Mouse (Mus musculus) heart, postnatal 0 days (tissue): ENCODE measurements around the gene Ift172. TPM values are rescaled to one million over a fixed set of nuclear protein-coding genes. Genes with fewer than 3 reads are reported as not detected.

ENCODE experiments used
- ATAC-seq: fragments of 200-750 bp; cut with Nextera tagmentation; 2 replicates; pipeline ENCODE4 v1.8.0; 2017; ENCODE audit warnings: low read depth, moderate number of reproducible peaks, moderate library complexity; ENCODE audit not compliant: insufficient read depth
- DNase-seq: peaks from one replicate; pipeline ENCODE4 v3.0.0-alpha.2; 2016; ENCODE audit warnings: low spot score
- H3K27ac ChIP-seq: fragments of 300-500 bp; sonication (generic); 2 replicates; pipeline ENCODE4 v1.5.1; 2014; ENCODE audit warnings: low read depth, mild to moderate bottlenecking
- H3K27me3 ChIP-seq: fragments of 300-500 bp; sonication (generic); 2 replicates; pipeline ENCODE4 v1.6.1; 2014; ENCODE audit warnings: low read length, mixed read lengths; ENCODE audit not compliant: control insufficient read depth, insufficient read depth
- H3K36me3 ChIP-seq: fragments of 300-500 bp; sonication (generic); replicated peaks from 2 replicates; pipeline ENCODE4 v1.6.1; 2014; ENCODE audit warnings: low read length, mixed read lengths; ENCODE audit not compliant: control insufficient read depth, insufficient read depth
- H3K4me1 ChIP-seq: fragments of 300-500 bp; sonication (generic); 2 replicates; pipeline ENCODE4 v1.6.1; 2014; ENCODE audit warnings: antibody characterized with exemption; ENCODE audit not compliant: control insufficient read depth, insufficient read depth
- H3K4me2 ChIP-seq: fragments of 300-500 bp; sonication (generic); 2 replicates; pipeline ENCODE4 v1.6.1; 2014; ENCODE audit warnings: low read depth, mild to moderate bottlenecking, low read length, moderate library complexity
- H3K4me3 ChIP-seq: fragments of 300-500 bp; sonication (generic); 2 replicates; pipeline ENCODE4 v1.5.1; 2014; ENCODE audit warnings: low read depth, low read length
- H3K9ac ChIP-seq: fragments of 300-500 bp; sonication (generic); replicated peaks from 2 replicates; pipeline ENCODE4 v1.6.1; 2014; ENCODE audit warnings: low read depth, low read length, mixed read lengths
- H3K9me3 ChIP-seq: fragments of 300-500 bp; sonication (generic); replicated peaks from 2 replicates; pipeline ENCODE4 v1.6.1; 2016; ENCODE audit warnings: low read length; ENCODE audit not compliant: control insufficient read depth
- CTCF ChIP-seq: IDR thresholded peaks from 2 replicates; pipeline ENCODE4 v1.5.1; 2016; ENCODE audit warnings: antibody characterized with exemption, control low read depth, low read depth
- EP300 ChIP-seq: IDR thresholded peaks from 2 replicates; pipeline ENCODE4 v1.6.1; 2016; ENCODE audit warnings: antibody characterized with exemption, low read depth
- WGBS: fragments of 180-500 bp; shearing (Covaris S2); extraction: QIAGEN DNeasy Blood & Tissue Kit; methylation state at CpG from one replicate; pipeline ENCODE4 v1.1.7; 2014; 5-methylcytosine and 5-hydroxymethylcytosine counted together
- polyA plus RNA-seq: library from polyadenylated mRNA; unstranded; fragments of >200 nt; fragmentation: Nextera tagmentation; extraction: Ambion mirVana; gene quantifications from 2 replicates; pipeline ENCODE4 v1.2.1, GENCODE M21; 2015
- total RNA-seq: library from RNA; depleted of rRNA; stranded (reverse); fragments of >200 nt; gene quantifications from 2 replicates; pipeline ENCODE4 v1.2.3, GENCODE M21; 2014; ENCODE audit warnings: low replicate concordance

Ift172 gene
- total and polyA plus RNA-seq, 2 experiments from 2014 or later: 14.6 to 30.3 TPM

DNA sequence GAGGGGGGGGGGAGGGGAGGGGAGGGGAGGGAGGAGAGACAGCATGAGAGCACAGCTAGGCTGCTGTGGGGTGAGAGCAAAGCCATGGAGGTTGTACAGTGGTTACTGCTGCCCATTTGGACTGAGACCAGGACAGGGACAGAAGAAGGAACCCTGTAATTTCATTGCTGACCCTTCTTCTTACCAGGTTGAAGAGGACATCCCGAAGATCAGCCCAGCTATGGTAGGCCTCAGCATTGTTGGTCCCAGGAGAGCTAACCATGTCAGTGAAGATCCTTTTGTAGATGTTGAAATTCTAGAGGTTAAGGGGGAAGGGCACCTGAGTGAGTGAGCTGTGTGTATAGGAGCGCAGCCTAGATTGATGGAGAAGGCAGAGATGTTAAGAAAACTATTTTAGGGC lies 35.5 kb downstream of the Ift172 start:
- H3K9ac ChIP-seq: no peak overlapping the region
- H3K27ac ChIP-seq: no peak overlapping the region
- ATAC-seq (no peak), DNase-seq (no peak)
- H3K4me2 ChIP-seq: no peak overlapping the region
- peaks cover 46% of the 10 kb centered on the region for H3K36me3 ChIP-seq
- H3K4me1 ChIP-seq: peaks cover 11% of the 10 kb centered on the region; the same call in 1 of the 2 replicates
- H3K27me3 ChIP-seq: no peaks in the 10 kb centered on the region
- H3K9me3 ChIP-seq: no peaks in the 10 kb centered on the region
- no peak for TF ChIP-seq EP300
- no peak for TF ChIP-seq CTCF
- WGBS: 94% methylated on average over 2 of the region's 2 CpGs
- H3K4me3 ChIP-seq: no peak overlapping the region

GRCm38 (mm10) chr5:31254901-31255300 lies 36.0 kb downstream of the Ift172 start:
- Histone ChIP-seq H3K9me3 (no peaks in the 10 kb centered on the region), H3K27me3 (no peaks in the 10 kb centered on the region), H3K9ac (no peak overlapping the region), H3K36me3 (peaks cover 46% of the 10 kb centered on the region), H3K4me1 (peaks cover 11% of the 10 kb centered on the region; the same call in 1 of the 2 replicates), H3K27ac (peak overlapping the region; percentile 52; the same call in 1 of the 2 replicates), H3K4me2 (no peak overlapping the region), H3K4me3 (no peak overlapping the region)
- ATAC-seq (no peak), DNase-seq (no peak)
- WGBS: 84% methylated on average over 8 of the region's 8 CpGs
- TF ChIP-seq CTCF (no peak), EP300 (no peak)

DNA sequence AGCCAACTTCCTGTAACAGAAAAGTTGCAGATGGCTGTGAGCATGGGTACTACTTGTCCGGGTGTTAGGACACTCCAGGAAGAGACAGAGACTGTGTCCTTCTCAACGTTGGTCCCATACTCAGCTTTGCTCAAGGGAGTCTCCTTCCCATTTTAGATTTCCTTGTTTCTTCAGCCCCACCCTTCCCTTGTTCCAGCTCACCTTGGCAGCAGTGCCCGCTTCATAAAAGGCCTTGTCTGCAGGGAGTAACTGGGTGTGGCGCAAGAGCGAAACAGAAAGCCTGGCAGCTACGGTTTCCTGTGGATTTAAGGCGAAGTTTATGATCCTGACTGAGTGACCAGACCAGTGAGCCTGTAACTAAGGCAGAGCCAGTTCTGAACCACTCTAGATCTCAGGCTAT lies 36.5 kb downstream of the Ift172 start:
- 65% methylated on average over 7 of the region's 7 CpGs for WGBS
- Histone ChIP-seq H3K27me3 (no peaks in the 10 kb centered on the region), H3K9me3 (no peaks in the 10 kb centered on the region), H3K36me3 (peaks cover 48% of the 10 kb centered on the region), H3K4me3 (no peak overlapping the region), H3K4me1 (peaks cover 11% of the 10 kb centered on the region; the same call in 1 of the 2 replicates), H3K27ac (peak overlapping the region; percentile 52), H3K9ac (no peak overlapping the region), H3K4me2 (no peak overlapping the region)
- TF ChIP-seq EP300 (no peak), CTCF (no peak)
- ATAC-seq (no peak), DNase-seq (no peak)

DNA sequence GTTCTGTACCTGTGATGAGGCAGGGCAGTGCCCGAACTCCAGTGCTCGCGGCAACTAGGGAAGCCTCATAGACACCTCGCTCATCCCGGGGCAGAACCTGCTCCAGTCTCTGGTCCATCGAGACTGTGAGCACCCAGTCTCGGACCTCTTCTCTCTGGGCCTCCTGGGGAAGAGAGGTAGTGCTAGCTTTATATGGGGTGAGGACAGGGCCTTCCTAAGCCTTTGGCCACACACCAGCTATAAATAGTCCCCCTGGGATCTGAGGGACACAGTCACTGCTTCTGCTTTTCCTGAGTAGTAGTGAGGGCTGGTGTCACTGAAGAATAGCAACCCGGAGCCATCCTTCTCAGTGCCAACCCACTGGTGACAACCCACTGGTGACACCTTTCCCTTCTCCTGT lies 37.1 kb downstream of the Ift172 start:
- ATAC-seq (peak; percentile 28; the same call in 1 of the 2 replicates), DNase-seq (peak; percentile 22)
- peak overlapping the region; percentile 2; the same call in 1 of the 2 replicates for H3K9ac ChIP-seq
- H3K27ac ChIP-seq: peak overlapping the region; percentile 52
- H3K9me3 ChIP-seq: no peaks in the 10 kb centered on the region
- no peak overlapping the region for H3K4me3 ChIP-seq
- H3K4me1 ChIP-seq: peaks cover 11% of the 10 kb centered on the region; the same call in 1 of the 2 replicates
- H3K27me3 ChIP-seq: no peaks in the 10 kb centered on the region
- peaks cover 48% of the 10 kb centered on the region for H3K36me3 ChIP-seq
- TF ChIP-seq EP300 (no peak), CTCF (no peak)
- 61% methylated on average over 8 of the region's 8 CpGs for WGBS
- no peak overlapping the region for H3K4me2 ChIP-seq

DNA sequence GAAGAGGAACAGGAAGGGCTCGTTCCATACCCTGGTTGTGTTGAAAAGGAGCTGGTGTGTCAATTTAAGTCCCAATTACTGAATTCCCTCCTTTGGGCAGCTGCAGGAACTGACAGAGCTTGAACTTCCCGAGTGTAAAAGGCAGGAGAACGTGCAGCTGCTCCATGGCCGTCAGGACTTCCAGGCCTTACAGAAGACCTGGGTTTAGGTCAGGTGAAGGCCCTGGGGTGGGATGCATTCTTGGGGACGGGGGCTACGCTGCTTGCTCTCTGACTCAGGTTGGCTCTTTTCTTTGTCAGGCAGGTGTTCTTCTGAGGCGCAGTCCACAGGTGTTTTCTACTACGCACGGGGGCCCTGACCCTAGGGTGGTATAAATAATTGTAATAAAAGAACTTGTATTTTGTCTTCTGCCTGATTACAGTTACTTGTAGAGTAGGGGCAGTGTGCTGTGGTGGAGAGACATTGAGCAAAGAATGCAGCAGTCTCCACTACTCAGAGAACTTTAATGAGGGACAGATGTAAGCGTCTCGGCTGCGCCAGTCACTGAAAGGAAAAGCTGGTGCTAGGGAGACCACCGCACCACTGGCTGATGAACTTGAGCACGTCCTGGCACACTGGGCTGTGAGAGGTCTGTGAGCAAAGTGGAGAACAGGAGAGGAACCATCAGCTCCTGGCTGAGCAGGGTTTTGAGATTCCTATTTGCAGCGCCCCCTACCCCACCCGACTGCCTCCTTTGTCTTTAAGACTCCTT lies 37.9 kb downstream of the Ift172 start:
- peaks cover 11% of the 10 kb centered on the region; the same call in 1 of the 2 replicates for H3K4me1 ChIP-seq
- DNase-seq (no peak), ATAC-seq (no peak)
- H3K4me3 ChIP-seq: no peak overlapping the region
- TF ChIP-seq EP300 (no peak), CTCF (no peak)
- H3K27ac ChIP-seq: no peak overlapping the region; the same call in 1 of the 2 replicates
- H3K4me2 ChIP-seq: no peak overlapping the region
- H3K36me3 ChIP-seq: peaks cover 57% of the 10 kb centered on the region
- H3K27me3 ChIP-seq: no peaks in the 10 kb centered on the region
- whole genome bisulfite sequencing: 85% methylated on average over 16 of the region's 16 CpGs
- H3K9ac ChIP-seq: no peak overlapping the region
- no peaks in the 10 kb centered on the region for H3K9me3 ChIP-seq

GRCm38 (mm10) chr5:31252151-31252550 lies 38.8 kb downstream of the Ift172 start:
- Histone ChIP-seq H3K27me3 (no peaks in the 10 kb centered on the region), H3K4me3 (no peak overlapping the region), H3K36me3 (peaks cover 65% of the 10 kb centered on the region), H3K9ac (no peak overlapping the region), H3K9me3 (no peaks in the 10 kb centered on the region), H3K27ac (no peak overlapping the region), H3K4me2 (peak overlapping the region; percentile 54; the same call in 1 of the 2 replicates), H3K4me1 (peaks cover 11% of the 10 kb centered on the region; the same call in 1 of the 2 replicates)
- WGBS: 67% methylated on average over 10 of the region's 10 CpGs
- DNase-seq: no peak
- no peak for ATAC-seq
- TF ChIP-seq CTCF (no peak), EP300 (no peak)
